Mouse (Mus musculus): ENCODE results near the gene Dcx. TPM values are rescaled to one million over a fixed set of nuclear protein-coding genes. Genes with fewer than 3 reads are reported as not detected.

Gene Dcx
- polyA plus RNA-seq, 1 experiment from 2014 or later, result 8.9 TPM

- ATAC-seq (ENCODE audit: insufficient number of reproducible peaks, insufficient read depth, low FRiP score, low TSS enrichment, low read depth), result no peak
- H3K27me3 ChIP-seq, result peaks cover 4% of the 10 kb centered on the region; the same call in 1 of the 2 replicates
Observed at GRCm38 (mm10) chrX:143893180-143893579, 39.9 kb downstream of the Dcx start.

GRCm38 (mm10) chrX:143885765-143886164 lies 47.3 kb downstream of the Dcx start:
- 57% methylated on average over 4 of the region's 4 CpGs for WGBS
- Histone ChIP-seq H3K4me3 (replicated peaks) (no peak overlapping the region), H3K27ac (no peak overlapping the region), H3K36me3 (no peaks in the 10 kb centered on the region), H3K4me1 (replicated peaks) (0 out of 2 replicates have a peak, but pooled peaks cover 4% of the 10 kb centered on the region), H3K9me3 (no peaks in the 10 kb centered on the region), H3K27me3 (peaks cover 14% of the 10 kb centered on the region; the same call in 1 of the 2 replicates), H3K4me2 (no peak overlapping the region), H3K9ac (replicated peaks) (no peak overlapping the region)
- ATAC-seq (ENCODE audit: insufficient number of reproducible peaks, insufficient read depth, low FRiP score, low TSS enrichment, low read depth), result no peak

More at GRCm38 (mm10) chrX:143893180-143893579, 39.9 kb downstream of the Dcx start:
- Histone ChIP-seq H3K4me3 (replicated peaks) (no peak overlapping the region), H3K9me3 (no peaks in the 10 kb centered on the region), H3K27ac (no peak overlapping the region), H3K4me1 (replicated peaks) (no peaks in the 10 kb centered on the region), H3K4me2 (no peak overlapping the region), H3K9ac (replicated peaks) (no peak overlapping the region), H3K36me3 (no peaks in the 10 kb centered on the region)
- WGBS, result 57% methylated on average over 3 of the region's 3 CpGs

GRCm38 (mm10) chrX:143884953-143885352 lies 48.2 kb downstream of the Dcx start:
- WGBS, result 23% methylated on average over 3 of the region's 3 CpGs
- Histone ChIP-seq H3K4me2 (no peak overlapping the region), H3K27me3 (peaks cover 14% of the 10 kb centered on the region; the same call in 1 of the 2 replicates), H3K4me3 (replicated peaks) (no peak overlapping the region), H3K9me3 (no peaks in the 10 kb centered on the region), H3K27ac (0 out of 2 replicates have a peak overlapping the region, but pooled peaks have one; percentile 25), H3K36me3 (no peaks in the 10 kb centered on the region), H3K4me1 (replicated peaks) (0 out of 2 replicates have a peak, but pooled peaks cover 4% of the 10 kb centered on the region), H3K9ac (replicated peaks) (no peak overlapping the region)
- ATAC-seq (ENCODE audit: insufficient number of reproducible peaks, insufficient read depth, low FRiP score, low TSS enrichment, low read depth), result peak; percentile 47

DNA sequence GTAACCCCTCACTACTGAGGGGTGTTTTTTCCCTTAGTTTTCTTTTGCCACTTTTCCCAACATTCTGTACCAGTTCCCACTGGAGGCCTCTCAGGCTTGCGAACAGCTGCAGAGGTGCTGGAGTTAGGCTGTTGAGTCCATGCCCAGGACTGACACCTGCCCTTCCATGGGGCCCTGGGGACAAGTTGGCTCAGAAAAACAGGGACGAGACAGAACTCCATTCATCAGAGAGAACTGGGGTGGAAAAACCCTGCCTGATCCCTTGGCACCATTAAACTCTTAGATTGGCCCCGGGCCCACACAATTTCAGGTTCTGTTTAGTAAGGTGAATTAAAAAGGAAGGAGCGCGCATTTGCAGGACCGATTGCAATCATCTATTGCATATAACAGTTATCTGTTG lies 48.8 kb downstream of the Dcx start:
- H3K4me2 ChIP-seq, result no peak overlapping the region
- H3K36me3 ChIP-seq, result no peaks in the 10 kb centered on the region
- H3K4me1 ChIP-seq (replicated peaks), result 0 out of 2 replicates have a peak, but pooled peaks cover 4% of the 10 kb centered on the region
- H3K27me3 ChIP-seq, result peaks cover 16% of the 10 kb centered on the region; the same call in 1 of the 2 replicates
- 64% methylated on average over 6 of the region's 6 CpGs for whole genome bisulfite sequencing
- H3K27ac ChIP-seq, result no peak overlapping the region
- ATAC-seq (ENCODE audit: insufficient number of reproducible peaks, insufficient read depth, low FRiP score, low TSS enrichment, low read depth), result peak; percentile 52; the same call in 1 of the 2 replicates
- no peak overlapping the region for H3K9ac ChIP-seq (replicated peaks)
- H3K9me3 ChIP-seq, result no peaks in the 10 kb centered on the region
- H3K4me3 ChIP-seq (replicated peaks), result no peak overlapping the region

- H3K4me3 ChIP-seq (replicated peaks), result no peak overlapping the region
- no peak overlapping the region for H3K27ac ChIP-seq
- H3K27me3 ChIP-seq, result peaks cover 13% of the 10 kb centered on the region; the same call in 1 of the 2 replicates
- no peak overlapping the region for H3K9ac ChIP-seq (replicated peaks)
- 0 out of 2 replicates have a peak, but pooled peaks cover 4% of the 10 kb centered on the region for H3K4me1 ChIP-seq (replicated peaks)
- H3K4me2 ChIP-seq, result no peak overlapping the region
- whole genome bisulfite sequencing, result 78% methylated on average over 4 of the region's 4 CpGs
- ATAC-seq (ENCODE audit: insufficient number of reproducible peaks, insufficient read depth, low FRiP score, low TSS enrichment, low read depth), result no peak
- no peaks in the 10 kb centered on the region for H3K36me3 ChIP-seq
- no peaks in the 10 kb centered on the region for H3K9me3 ChIP-seq
Observed at GRCm38 (mm10) chrX:143881806-143882468, 51.2 kb downstream of the Dcx start.

GRCm38 (mm10) chrX:143879631-143880030 lies 53.5 kb downstream of the Dcx start:
- H3K9me3 ChIP-seq, result no peaks in the 10 kb centered on the region
- H3K4me3 ChIP-seq (replicated peaks), result no peak overlapping the region
- H3K36me3 ChIP-seq, result no peaks in the 10 kb centered on the region
- no peak overlapping the region for H3K27ac ChIP-seq
- 0 out of 2 replicates have a peak, but pooled peaks cover 4% of the 10 kb centered on the region for H3K4me1 ChIP-seq (replicated peaks)
- H3K27me3 ChIP-seq, result peaks cover 11% of the 10 kb centered on the region
- ATAC-seq (ENCODE audit: insufficient number of reproducible peaks, insufficient read depth, low FRiP score, low TSS enrichment, low read depth), result no peak
- WGBS, result 92% methylated on average over 3 of the region's 3 CpGs
- H3K4me2 ChIP-seq, result no peak overlapping the region
- H3K9ac ChIP-seq (replicated peaks), result no peak overlapping the region

- Histone ChIP-seq H3K4me3 (replicated peaks) (no peak overlapping the region), H3K9ac (replicated peaks) (no peak overlapping the region), H3K4me1 (replicated peaks) (no peaks in the 10 kb centered on the region), H3K27me3 (peaks cover 5% of the 10 kb centered on the region; the same call in 1 of the 2 replicates), H3K36me3 (no peaks in the 10 kb centered on the region), H3K4me2 (no peak overlapping the region), H3K27ac (no peak overlapping the region), H3K9me3 (no peaks in the 10 kb centered on the region)
- ATAC-seq (ENCODE audit: insufficient number of reproducible peaks, insufficient read depth, low FRiP score, low TSS enrichment, low read depth), result no peak
- 78% methylated on average over 5 of the region's 5 CpGs for WGBS
Observed at GRCm38 (mm10) chrX:143867129-143867664, 65.9 kb downstream of the Dcx start.

DNA sequence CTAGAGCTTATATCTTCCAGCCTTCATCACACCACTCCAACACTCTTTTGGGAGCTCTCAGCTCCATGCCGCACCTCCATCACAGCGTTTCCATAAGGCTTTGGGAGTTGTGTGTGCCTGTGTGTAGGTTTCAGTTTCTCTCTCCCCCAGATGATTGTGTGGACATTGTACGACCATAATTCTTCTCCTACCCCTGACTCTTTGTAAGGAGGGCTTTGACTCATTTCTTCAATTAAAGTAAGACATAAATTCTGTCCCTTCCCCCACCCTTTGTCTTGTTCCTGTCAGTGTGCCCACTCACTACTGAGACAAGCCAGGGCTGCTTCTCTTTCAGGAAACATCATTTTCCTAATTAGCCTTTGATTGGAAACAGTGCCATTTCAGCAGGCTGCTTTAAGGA lies 81.8 kb downstream of the Dcx start:
- no peak overlapping the region for H3K4me3 ChIP-seq (replicated peaks)
- H3K27me3 ChIP-seq, result peaks cover 40% of the 10 kb centered on the region
- no peak overlapping the region for H3K27ac ChIP-seq
- no peak overlapping the region for H3K9ac ChIP-seq (replicated peaks)
- no peaks in the 10 kb centered on the region for H3K36me3 ChIP-seq
- ATAC-seq (ENCODE audit: insufficient number of reproducible peaks, insufficient read depth, low FRiP score, low TSS enrichment, low read depth), result no peak
- H3K4me1 ChIP-seq (replicated peaks), result no peaks in the 10 kb centered on the region; the same call in 1 of the 2 replicates
- WGBS, result 23% methylated on average over 3 of the region's 3 CpGs
- no peaks in the 10 kb centered on the region for H3K9me3 ChIP-seq
- no peak overlapping the region for H3K4me2 ChIP-seq

DNA sequence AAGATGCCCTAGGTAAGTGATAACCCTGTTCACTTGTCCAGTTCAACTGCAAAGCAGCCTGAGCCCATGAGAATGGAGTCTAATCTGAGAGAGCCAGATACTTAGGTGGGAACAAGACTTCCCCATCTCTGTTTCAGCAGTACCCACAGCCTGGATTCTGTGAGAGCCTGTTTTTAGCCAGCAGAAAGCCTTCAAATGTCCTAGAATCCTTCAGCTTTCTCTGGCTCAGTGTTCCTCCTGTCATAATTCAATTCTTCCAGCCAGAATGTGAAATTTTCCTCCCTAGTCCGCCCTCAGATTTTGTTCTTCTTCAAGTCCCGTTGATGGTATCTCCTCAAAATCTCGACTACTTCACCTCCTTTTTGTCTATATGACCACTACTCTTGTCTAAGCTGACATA lies 83.1 kb downstream of the Dcx start:
- Histone ChIP-seq H3K36me3 (no peaks in the 10 kb centered on the region), H3K9ac (replicated peaks) (no peak overlapping the region), H3K27me3 (peaks cover 40% of the 10 kb centered on the region), H3K4me2 (no peak overlapping the region), H3K27ac (no peak overlapping the region), H3K9me3 (no peaks in the 10 kb centered on the region), H3K4me1 (replicated peaks) (no peaks in the 10 kb centered on the region; the same call in 1 of the 2 replicates), H3K4me3 (replicated peaks) (no peak overlapping the region)
- 75% methylated on average over 3 of the region's 3 CpGs for WGBS
- ATAC-seq (ENCODE audit: insufficient number of reproducible peaks, insufficient read depth, low FRiP score, low TSS enrichment, low read depth), result no peak

DNA sequence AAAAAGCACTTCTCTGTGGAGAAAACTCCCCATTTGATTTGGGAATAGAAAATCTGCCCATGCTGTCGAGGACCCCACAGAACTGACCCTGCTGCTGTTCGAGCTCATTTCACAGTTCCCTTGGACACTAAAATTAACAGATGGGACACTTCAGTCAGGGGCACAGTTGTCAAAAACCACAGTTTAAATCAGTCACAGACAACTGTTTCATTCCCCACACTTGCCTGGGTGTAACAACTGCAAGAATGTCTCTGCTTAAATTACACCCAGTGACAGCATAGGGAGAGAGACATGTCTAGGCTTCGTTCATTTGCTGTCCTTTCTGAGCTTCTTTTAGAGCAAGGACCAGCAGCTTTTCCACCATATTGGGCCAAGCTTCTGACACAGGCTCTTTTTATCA lies 86.5 kb downstream of the Dcx start:
- H3K36me3 ChIP-seq, result no peaks in the 10 kb centered on the region
- H3K27ac ChIP-seq, result no peak overlapping the region
- H3K4me1 ChIP-seq (replicated peaks), result no peaks in the 10 kb centered on the region; the same call in 1 of the 2 replicates
- no peak overlapping the region for H3K9ac ChIP-seq (replicated peaks)
- H3K9me3 ChIP-seq, result no peaks in the 10 kb centered on the region
- no peak for ATAC-seq (ENCODE audit: insufficient number of reproducible peaks, insufficient read depth, low FRiP score, low TSS enrichment, low read depth)
- WGBS, result 67% methylated on average over 3 of the region's 3 CpGs
- no peak overlapping the region for H3K4me2 ChIP-seq
- no peak overlapping the region for H3K4me3 ChIP-seq (replicated peaks)
- H3K27me3 ChIP-seq, result peaks cover 34% of the 10 kb centered on the region

- H3K4me2 ChIP-seq, result peak within 1 kb of the TSS; percentile 53
- H3K27me3 ChIP-seq, result peaks cover 15% of the 10 kb centered on the region; the same call in 1 of the 2 replicates
- no peaks in the 10 kb centered on the region for H3K36me3 ChIP-seq
- H3K9me3 ChIP-seq, result no peaks in the 10 kb centered on the region
- peak; percentile 82 for ATAC-seq (ENCODE audit: insufficient number of reproducible peaks, insufficient read depth, low FRiP score, low TSS enrichment, low read depth)
- 25% methylated on average over 4 of the region's 4 CpGs for WGBS
- H3K4me3 ChIP-seq (replicated peaks), result peak within 1 kb of the TSS; percentile 49
- H3K27ac ChIP-seq, result peak within 1 kb of the TSS; percentile 83
- peak within 1 kb of the TSS; percentile 63 for H3K9ac ChIP-seq (replicated peaks)
- 0 out of 2 replicates have a peak, but pooled peaks cover 7% of the 10 kb centered on the region for H3K4me1 ChIP-seq (replicated peaks)
Observed at GRCm38 (mm10) chrX:143827212-143827611, 105.9 kb downstream of the Dcx start, which contains the start of gene Capn6. Capn6 (minus strand) TSS chrX:143827414.
